Mouse (Mus musculus) neutrophil, adult 5-6 weeks (primary cell): ENCODE data around the gene Cryba4. TPM values are rescaled to one million over a fixed set of nuclear protein-coding genes. Genes with fewer than 3 reads are reported as not detected.
A peak's percentile ranks its signal among the peaks of the same experiment; 100 is the strongest.

Experiments
- ATAC-seq: fragments of 151-379, 151-347 bp; 2 replicates; pipeline ENCODE4 v1.8.0; 2017; ENCODE audit warnings: mild to moderate bottlenecking, moderate TSS enrichment; ENCODE audit not compliant: insufficient number of reproducible peaks, poor library complexity, low FRiP score, severe bottlenecking; ENCODE audit errors: extremely low read depth
- total RNA-seq: library from RNA; stranded (forward); fragments of 200-1000 nt; gene quantifications from 2 replicates; pipeline ENCODE4 v1.2.3, GENCODE M21; 2017

Gene Cryba4
- 1.2 and 2.9 TPM in 2 replicates for total RNA-seq

- no peak for ATAC-seq
These were observed at the start of gene Cryba4 for GRCm38 (mm10) chr5:112252400-112252799. Gene Cryba4 (minus strand): TSS chr5:112252518.

DNA sequence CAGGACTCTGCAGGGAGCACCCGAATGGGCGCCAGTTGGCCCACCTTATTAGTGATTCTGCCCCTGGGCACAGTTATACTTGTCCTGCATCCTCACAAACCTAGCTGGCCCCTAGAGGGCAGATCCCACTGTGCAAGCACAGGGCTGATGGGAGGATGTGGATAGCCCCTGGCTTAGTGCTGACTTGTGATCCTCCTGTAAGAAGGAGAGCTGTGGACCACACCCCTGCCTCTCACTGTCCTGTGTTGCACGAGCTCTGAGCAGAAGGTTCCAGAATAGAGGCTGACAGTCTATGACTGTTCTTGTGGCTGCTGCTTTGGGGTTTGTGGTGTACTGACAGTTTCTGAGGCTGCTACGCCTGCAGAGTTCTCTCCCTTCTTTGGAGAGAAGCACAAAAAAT lies 49.4 kb upstream of the Cryba4 start:
- ATAC-seq, result no peak

DNA sequence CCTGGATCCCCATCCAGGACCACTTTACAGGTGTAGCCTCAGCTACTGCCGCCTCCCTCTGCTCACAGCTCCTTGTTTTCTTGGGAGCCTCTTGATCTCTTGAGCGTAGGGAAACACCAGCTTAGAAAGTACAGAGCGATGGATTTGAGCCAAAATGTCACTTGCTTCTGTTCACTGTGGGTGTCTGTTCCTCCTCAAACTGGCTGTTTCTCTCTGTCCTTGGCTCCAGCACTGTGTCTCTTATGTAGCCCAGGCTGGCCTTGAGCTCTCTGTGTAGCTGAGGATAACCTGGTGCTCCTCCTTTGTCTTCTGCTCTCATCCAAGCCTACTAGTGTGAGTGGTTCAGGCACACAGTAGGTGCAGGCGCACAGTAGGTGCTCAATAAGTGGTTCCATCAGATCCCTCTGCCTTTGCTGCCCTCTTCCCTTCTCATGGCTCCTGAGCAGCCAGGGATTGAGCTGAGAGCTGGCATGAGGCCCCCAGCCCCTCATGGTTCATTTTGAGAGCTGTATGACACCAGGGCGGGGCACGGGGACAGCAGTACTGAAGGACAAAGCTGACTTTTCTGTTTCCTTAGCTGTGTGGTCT lies 48.5 kb upstream of the Cryba4 start:
- ATAC-seq, result no peak

GRCm38 (mm10) chr5:112300112-112300511 lies 47.8 kb upstream of the Cryba4 start:
- ATAC-seq, result no peak

DNA sequence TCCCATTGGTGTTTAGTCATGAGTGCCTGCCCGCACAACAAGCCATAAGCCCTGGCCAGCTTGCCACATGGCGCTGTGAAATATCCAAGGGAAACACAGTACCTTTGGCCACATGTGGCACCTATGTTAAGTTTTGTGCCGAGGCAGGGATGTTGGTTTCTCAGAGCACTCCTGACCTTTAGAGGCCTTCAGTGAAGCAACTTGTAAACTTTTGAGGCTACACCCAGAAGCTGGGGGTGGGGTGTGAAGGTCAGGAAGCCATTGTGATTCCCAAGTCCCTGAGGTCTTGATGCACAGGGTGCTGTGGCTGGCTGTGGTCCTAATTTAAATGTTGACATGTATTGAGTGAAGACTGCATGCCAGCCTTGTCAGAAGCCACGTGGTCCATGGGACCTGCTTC lies 47.1 kb upstream of the Cryba4 start:
- ATAC-seq, result no peak

DNA sequence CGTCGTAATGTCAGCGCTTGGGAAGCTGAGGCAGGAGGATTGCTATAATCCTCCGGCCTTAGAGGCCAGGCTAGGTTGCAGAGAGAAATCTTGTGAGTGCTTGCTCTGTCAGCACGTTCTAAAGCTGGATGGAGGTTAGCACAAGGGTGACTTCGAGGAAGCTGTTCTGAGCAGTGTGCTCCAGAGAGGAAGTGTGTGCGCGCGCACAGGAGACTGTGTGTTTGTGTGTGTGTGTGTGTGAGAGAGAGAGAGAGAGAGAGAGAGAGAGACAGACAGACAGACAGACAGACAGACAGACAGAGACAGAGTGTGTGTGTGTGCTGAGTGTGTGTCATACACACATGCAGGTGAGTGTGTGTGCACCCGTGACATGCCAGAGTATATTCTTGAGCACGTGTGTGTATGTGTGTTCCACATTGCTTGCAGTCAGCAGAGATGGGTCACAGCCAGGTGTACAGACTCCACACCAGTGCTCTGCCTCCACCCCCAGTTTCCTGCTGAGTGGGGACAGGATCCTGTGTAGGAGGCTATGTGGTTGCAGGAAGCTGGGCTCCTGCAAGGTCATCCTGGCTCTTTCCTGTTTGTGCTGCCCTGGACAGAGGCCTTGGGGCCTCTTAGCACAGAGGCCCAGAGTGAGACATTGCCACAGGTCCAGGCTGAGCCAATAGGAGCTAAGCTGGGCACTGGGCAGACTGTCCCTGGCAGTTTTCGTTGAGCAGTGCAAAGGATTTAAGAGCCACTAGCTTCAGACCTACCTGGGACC lies 46.1 kb upstream of the Cryba4 start:
- peak; percentile 16; the same call in 1 of the 2 replicates for ATAC-seq

DNA sequence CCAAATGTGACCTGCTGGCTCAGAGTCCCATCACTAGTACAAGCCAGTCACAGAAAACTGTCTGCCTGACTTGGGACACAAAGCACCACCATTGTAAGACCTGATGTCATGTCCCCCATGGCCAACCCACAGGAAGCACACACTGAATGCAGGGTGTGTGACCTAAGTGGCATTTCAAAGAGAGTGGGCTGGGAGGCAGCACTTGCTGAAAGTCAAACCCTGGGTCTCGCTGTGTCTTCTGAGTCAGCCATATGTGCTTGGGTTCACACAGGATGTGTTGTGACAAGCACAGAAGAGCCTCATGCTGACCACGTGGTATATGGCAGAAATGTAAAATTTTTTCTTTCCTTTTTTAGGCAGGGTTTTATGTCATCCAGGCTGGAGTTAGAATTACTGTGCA lies 44.9 kb upstream of the Cryba4 start:
- ATAC-seq, result peak; percentile 28

DNA sequence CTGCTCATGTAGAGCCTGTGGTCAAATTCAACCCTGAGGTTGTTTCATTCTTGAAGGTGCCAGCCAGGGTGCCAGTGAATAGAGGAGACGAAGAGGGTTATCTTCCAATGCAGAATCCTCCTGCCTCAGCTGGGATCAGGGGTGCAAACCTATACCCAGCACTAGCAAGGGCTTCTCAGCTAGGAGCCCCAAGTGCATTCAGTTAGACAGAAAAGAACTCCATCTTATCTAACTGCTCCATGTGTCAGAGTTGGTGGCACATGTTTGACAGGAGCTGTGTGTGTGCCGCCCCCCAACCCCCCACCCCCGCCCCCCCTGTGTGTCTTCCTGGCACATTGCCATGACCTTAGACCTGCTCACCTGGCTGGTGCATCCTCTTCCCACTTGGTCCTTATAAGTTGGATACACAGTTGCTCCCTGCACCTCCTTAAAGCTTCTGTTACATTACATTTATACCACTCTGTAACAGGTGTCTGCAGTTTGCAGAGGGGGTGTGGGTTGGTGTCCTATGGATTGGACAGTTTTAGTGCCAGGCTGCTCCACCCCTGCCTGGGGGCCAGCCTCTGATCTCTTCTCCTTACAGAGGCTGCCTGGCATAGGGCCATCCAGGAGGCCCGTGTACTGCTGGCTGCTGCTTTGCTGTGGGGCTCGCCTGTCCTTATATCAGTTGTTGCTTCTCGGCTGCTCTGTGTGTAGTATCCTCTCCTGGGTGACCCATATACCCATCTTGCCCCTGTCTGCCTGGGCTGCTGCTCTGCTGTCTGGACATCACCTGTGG lies 44.3 kb upstream of the Cryba4 start:
- ATAC-seq, result no peak

- no peak for ATAC-seq
These were observed 43.2 kb upstream of the Cryba4 start for GRCm38 (mm10) chr5:112295564-112295963.

GRCm38 (mm10) chr5:112295162-112295561 lies 42.8 kb upstream of the Cryba4 start:
- no peak for ATAC-seq

DNA sequence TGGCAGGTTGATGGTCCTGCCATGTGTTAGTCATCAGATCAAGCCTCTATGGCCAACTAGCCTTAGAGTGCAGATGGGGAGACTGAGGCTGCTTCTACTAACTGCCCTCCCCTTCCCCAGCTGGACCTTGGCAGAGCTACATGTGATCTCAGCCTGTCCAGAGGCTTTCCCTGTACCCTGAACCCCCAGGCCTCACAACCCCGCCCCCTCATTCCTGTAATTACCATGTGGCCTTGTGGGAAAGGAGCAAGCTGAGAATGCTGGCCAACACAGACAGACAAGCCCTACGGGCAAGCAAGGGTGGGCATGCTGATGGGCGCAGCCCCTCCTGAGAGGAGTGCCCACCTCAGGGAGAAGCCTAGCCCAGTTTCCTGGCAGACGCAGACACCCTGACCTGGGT lies 42.4 kb upstream of the Cryba4 start:
- ATAC-seq, result no peak

DNA sequence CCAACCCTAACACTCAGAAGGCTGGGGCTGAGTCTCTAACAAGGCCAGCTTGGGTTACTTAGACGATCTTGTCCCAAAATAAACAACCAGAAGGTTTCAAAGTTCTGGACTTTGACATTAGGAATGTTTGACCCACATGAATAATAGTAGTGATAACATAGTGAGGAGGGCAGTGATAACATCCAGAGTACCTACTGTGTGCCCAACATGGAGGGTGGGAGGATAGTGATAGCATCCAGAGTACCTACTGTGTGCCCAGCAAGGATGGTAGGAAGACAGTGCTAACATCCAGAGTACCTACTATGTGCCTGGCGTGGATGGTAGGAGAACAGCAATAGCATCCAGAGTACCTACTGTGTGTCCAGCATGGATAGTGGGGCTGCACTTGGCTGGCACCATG lies 41.5 kb upstream of the Cryba4 start:
- no peak for ATAC-seq

DNA sequence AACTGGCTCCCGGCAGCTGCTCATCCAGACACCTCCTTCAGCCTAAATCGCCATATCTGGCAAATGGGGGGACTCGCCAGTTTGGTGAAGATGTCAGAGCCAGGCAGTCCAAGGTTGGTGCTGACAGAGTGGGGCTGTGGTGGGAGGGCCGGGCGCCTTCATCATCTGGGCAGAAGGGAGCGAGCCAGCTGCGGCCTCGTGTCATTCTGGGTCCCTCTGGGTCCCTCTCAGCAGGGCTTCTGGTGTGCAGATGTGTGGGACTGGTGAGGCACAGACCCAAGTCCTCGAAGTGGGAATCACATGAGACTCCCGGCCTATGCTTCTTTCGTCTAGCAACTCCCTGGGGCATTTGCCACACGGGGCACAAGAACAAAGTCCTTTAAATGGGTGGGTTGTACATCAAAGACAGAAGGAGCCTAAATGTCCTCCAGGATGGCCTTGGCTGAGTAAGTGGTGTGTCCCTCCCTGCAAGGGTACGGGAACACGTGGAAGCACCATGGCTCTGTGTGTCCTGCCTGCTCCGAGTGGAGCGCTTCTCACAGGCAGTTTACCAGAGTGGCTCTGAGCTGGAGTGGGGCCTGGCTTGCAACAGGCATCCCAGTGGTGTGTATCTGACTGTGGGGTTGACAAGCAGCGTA lies 40.1 kb upstream of the Cryba4 start:
- ATAC-seq, result no peak

- no peak for ATAC-seq
These were observed 39.5 kb upstream of the Cryba4 start for GRCm38 (mm10) chr5:112291866-112292265.

DNA sequence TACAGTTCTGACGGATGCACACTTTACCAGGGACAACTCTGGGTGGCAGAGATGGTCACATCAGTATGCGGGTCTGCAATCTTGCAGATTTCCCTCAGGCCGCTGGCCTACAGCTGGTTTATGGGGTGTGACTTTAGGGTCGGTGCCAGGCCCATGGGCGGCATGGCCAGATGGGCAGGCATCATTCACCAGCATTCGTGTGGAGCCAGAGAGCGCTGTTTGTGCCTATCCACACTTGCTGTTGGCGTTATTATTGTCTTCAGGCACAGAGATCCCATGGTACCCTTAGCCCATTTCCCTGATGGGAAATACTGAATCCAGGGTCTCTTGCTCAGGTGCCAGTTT lies 38.2 kb upstream of the Cryba4 start:
- ATAC-seq, result no peak

DNA sequence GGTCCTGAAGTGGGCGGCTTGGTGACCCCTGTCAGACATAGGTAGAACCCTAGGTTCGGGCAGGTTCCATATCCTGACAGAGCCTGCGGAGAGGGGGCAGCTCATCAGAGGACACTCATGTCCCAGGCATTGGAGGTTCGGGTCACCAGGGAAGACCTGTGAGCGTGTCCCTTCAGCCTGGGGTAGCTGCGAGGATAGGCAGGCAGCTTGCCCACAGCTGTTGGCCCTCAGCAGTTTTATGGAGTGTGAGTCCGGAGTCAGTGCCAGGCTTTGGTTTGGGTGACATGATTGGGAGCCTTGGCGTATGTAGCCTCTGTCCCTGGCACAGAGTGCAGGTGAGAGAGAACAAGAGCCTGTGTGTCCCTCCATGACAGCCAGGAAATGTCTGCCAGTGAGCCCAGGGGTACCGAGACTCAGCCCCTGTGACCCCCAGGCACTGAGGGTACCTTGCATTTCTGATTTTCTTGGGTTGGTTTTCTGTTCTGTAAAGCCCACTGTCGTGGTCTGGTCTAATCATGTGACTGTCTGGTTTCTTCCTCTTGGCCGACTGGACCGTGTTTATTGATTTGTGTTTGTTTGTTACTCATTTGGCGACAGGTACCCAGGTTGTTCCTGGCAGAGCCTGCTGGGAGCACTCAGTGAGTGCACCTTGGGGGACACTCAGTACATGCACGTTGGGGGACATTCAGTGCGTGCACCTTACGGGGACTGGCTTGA lies 37.7 kb upstream of the Cryba4 start:
- ATAC-seq, result no peak

DNA sequence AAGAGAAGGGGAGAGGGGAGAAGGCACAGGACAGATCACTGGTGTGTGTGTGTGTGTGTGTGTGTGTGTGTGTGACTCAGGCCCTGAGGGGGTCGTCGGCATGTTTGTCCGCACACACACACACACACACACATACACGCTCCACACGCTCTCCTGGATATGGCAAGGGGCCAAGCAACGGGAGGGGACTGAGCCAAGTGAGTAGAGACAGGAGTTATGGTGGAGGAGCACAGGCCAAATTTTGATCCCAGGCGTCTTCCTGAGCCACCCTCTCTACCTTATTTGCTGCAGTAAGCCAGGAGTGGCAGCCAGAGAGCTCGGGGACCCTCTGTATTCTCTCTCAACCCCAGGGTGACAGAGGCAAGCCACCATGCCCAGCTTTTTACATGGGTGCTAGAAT lies 36.9 kb upstream of the Cryba4 start:
- ATAC-seq, result no peak

- no peak for ATAC-seq
These were observed 36.1 kb upstream of the Cryba4 start for GRCm38 (mm10) chr5:112288193-112289141.
